Mouse (Mus musculus) heart, adult 2 months (tissue): ENCODE results near the gene Hoxb3. TPM values are rescaled to one million over a fixed set of nuclear protein-coding genes. Genes with fewer than 3 reads are reported as not detected.
A peak's percentile ranks its signal among the peaks of the same experiment; 100 is the strongest.

ENCODE experiments used
- DNase-seq, 2 experiments: peaks; one replicate each; pipeline ENCODE4 v3.0.0; 2021
- H3K27ac ChIP-seq: fragments of 200-600 bp; 2 replicates; pipeline ENCODE4 v1.8.1; 2022
- H3K27me3 ChIP-seq: fragments of 200-500 bp; 2 replicates; pipeline ENCODE4 v1.6.1; 2012; ENCODE audit warnings: mild to moderate bottlenecking, low read length, inconsistent platforms, mixed read lengths; ENCODE audit not compliant: control insufficient read depth, insufficient read depth
- H3K36me3 ChIP-seq: fragments of 200-500 bp; 2 replicates; pipeline ENCODE4 v1.6.1; 2012; ENCODE audit warnings: low read length, inconsistent platforms; ENCODE audit not compliant: control insufficient read depth, insufficient read depth
- H3K4me1 ChIP-seq: fragments of 200-500 bp; 2 replicates; pipeline ENCODE4 v1.6.1; 2011; ENCODE audit warnings: low read length; ENCODE audit not compliant: control insufficient read depth, insufficient read depth
- H3K4me3 ChIP-seq: fragments of 200-600 bp; 2 replicates; pipeline ENCODE4 v1.8.1; 2022
- H3K79me2 ChIP-seq: fragments of 200-500 bp; replicated peaks from 2 replicates; pipeline ENCODE4 v1.6.1; 2012; ENCODE audit warnings: mild to moderate bottlenecking, inconsistent platforms, low read length, moderate library complexity, mixed read lengths; ENCODE audit not compliant: control insufficient read depth, insufficient read depth
- H3K9ac ChIP-seq: fragments of 200-500 bp; 2 replicates; pipeline ENCODE4 v1.6.1; 2012; ENCODE audit warnings: low read depth, mild to moderate bottlenecking, control low read depth, inconsistent platforms, low read length, mixed read lengths
- CTCF ChIP-seq: fragments of 200-600 bp; IDR thresholded peaks from 2 replicates; pipeline ENCODE4 v1.8.1; 2022; ENCODE audit warnings: antibody characterized with exemption, mild to moderate bottlenecking, moderate library complexity
- EP300 ChIP-seq: fragments of 200-500 bp; IDR thresholded peaks from 2 replicates; pipeline ENCODE4 v1.6.1; 2011; ENCODE audit warnings: low read depth, low read length, control low read depth; ENCODE audit not compliant: insufficient read depth
- POLR2A ChIP-seq: fragments of 200-500 bp; IDR thresholded peaks from 2 replicates; pipeline ENCODE4 v1.6.1; 2011; ENCODE audit warnings: mild to moderate bottlenecking, low read depth, low read length, control low read depth; ENCODE audit not compliant: insufficient read depth
- WGBS: fragments of 180-500 bp; shearing (Covaris S2); methylation state at CpG from one replicate; pipeline ENCODE4 v1.1.7; 2018; 5-methylcytosine and 5-hydroxymethylcytosine counted together
- intact Hi-C: fragments of 180-260 bp; cut with DNase I; formaldehyde crosslinking; loops from one replicate; pipeline ENCODE4 v1.15.1; 2025
- polyA plus RNA-seq: library from polyadenylated mRNA; depleted of rRNA; stranded (reverse); fragments of >200 nt; gene quantifications from 2 replicates; pipeline ENCODE4 v1.2.3, GENCODE M21; 2012
- total RNA-seq, 2 experiments: library from RNA; stranded (reverse); gene quantifications; 2 replicates each; pipeline ENCODE4 v1.2.3; 2021

Gene Hoxb3
- total and polyA plus RNA-seq, 3 experiments = 0.23 to 0.64 (median 0.30) TPM

- intact Hi-C loops = loop anchor here (2.0 to 5.0 kb wide), 2 partner anchors 38 to 54 kb away; no protein-coding TSS in a partner anchor
- 2% methylated on average over 75 of the region's 75 CpGs for WGBS
- H3K9ac ChIP-seq = peak overlapping the region; percentile 53
- H3K4me3 ChIP-seq = peak overlapping the region; percentile 46
- H3K79me2 ChIP-seq = no peaks in the 10 kb centered on the region
- no peaks in the 10 kb centered on the region for H3K36me3 ChIP-seq
- peaks cover 9% of the 10 kb centered on the region; the same call in 1 of the 2 replicates for H3K27me3 ChIP-seq
- TF ChIP-seq POLR2A (no peak), EP300 (no peak), CTCF (no peak)
- H3K27ac ChIP-seq = peak overlapping the region; percentile 75
- H3K4me1 ChIP-seq = no peaks in the 10 kb centered on the region
- DNase-seq = peak; percentile 45 to 63
Measured at GRCm38 (mm10) chr11:96352691-96353521, 29.8 kb downstream of the Hoxb3 start.

- no peaks in the 10 kb centered on the region for H3K4me1 ChIP-seq
- peak overlapping the region; percentile 46 for H3K4me3 ChIP-seq
- peaks cover 9% of the 10 kb centered on the region; the same call in 1 of the 2 replicates for H3K27me3 ChIP-seq
- peak overlapping the region; percentile 53 for H3K9ac ChIP-seq
- WGBS = 7% methylated on average over 14 of the region's 14 CpGs
- H3K79me2 ChIP-seq = no peaks in the 10 kb centered on the region
- H3K36me3 ChIP-seq = no peaks in the 10 kb centered on the region
- TF ChIP-seq EP300 = no peak
- TF ChIP-seq CTCF = no peak
- TF ChIP-seq POLR2A = no peak
- intact Hi-C loops = loop anchor here (2.0 to 5.0 kb wide), 2 partner anchors 39 to 54 kb away; no protein-coding TSS in a partner anchor
- H3K27ac ChIP-seq = peak overlapping the region; percentile 75
- no peak for DNase-seq
Measured at GRCm38 (mm10) chr11:96353522-96353841, 30.4 kb downstream of the Hoxb3 start.

- no peaks in the 10 kb centered on the region for H3K4me1 ChIP-seq
- intact Hi-C loops = loop anchor here (2.0 to 5.0 kb wide), 2 partner anchors 39 to 53 kb away; no protein-coding TSS in a partner anchor
- H3K79me2 ChIP-seq = no peaks in the 10 kb centered on the region
- H3K9ac ChIP-seq = 0 out of 2 replicates have a peak overlapping the region, but pooled peaks have one; percentile 22
- WGBS = 28% methylated on average over 8 of the region's 8 CpGs
- peak in 1 of 2 experiments; percentile 31 for DNase-seq
- H3K36me3 ChIP-seq = no peaks in the 10 kb centered on the region
- TF ChIP-seq EP300 (no peak), POLR2A (no peak), CTCF (no peak)
- peaks cover 9% of the 10 kb centered on the region; the same call in 1 of the 2 replicates for H3K27me3 ChIP-seq
- peak overlapping the region; percentile 46; the same call in 1 of the 2 replicates for H3K4me3 ChIP-seq
- peak overlapping the region; percentile 75 for H3K27ac ChIP-seq
Measured at GRCm38 (mm10) chr11:96353939-96354338, 30.8 kb downstream of the Hoxb3 start.

GRCm38 (mm10) chr11:96354376-96354775 is 31.2 kb downstream of the Hoxb3 start:
- TF ChIP-seq POLR2A = no peak
- H3K4me1 ChIP-seq = no peaks in the 10 kb centered on the region
- H3K9ac ChIP-seq = peak overlapping the region; percentile 13; the same call in 1 of the 2 replicates
- H3K4me3 ChIP-seq = no peak overlapping the region; the same call in 1 of the 2 replicates
- peaks cover 9% of the 10 kb centered on the region; the same call in 1 of the 2 replicates for H3K27me3 ChIP-seq
- WGBS = 4% methylated on average over 25 of the region's 25 CpGs
- intact Hi-C loops = loop anchor here (5.0 kb wide), 1 partner anchor 53 kb away; no protein-coding TSS in a partner anchor
- peak overlapping the region; percentile 60 for H3K27ac ChIP-seq
- no peaks in the 10 kb centered on the region for H3K79me2 ChIP-seq
- peak in 1 of 2 experiments; percentile 58 for DNase-seq
- no peaks in the 10 kb centered on the region for H3K36me3 ChIP-seq

GRCm38 (mm10) chr11:96354801-96355311 is 31.7 kb downstream of the Hoxb3 start:
- H3K36me3 ChIP-seq = no peaks in the 10 kb centered on the region
- H3K79me2 ChIP-seq = no peaks in the 10 kb centered on the region
- no peak for TF ChIP-seq EP300
- no peak for TF ChIP-seq CTCF
- no peak for TF ChIP-seq POLR2A
- no peak overlapping the region for H3K9ac ChIP-seq
- no peak for DNase-seq
- no peak overlapping the region; the same call in 1 of the 2 replicates for H3K4me3 ChIP-seq
- WGBS = 21% methylated on average over 9 of the region's 9 CpGs
- peak overlapping the region; percentile 60 for H3K27ac ChIP-seq
- no peaks in the 10 kb centered on the region for H3K4me1 ChIP-seq
- intact Hi-C loops = loop anchor here (5.0 kb wide), 1 partner anchor 52 kb away; no protein-coding TSS in a partner anchor
- peaks cover 9% of the 10 kb centered on the region; the same call in 1 of the 2 replicates for H3K27me3 ChIP-seq

- H3K4me3 ChIP-seq = no peak overlapping the region
- H3K27ac ChIP-seq = no peak overlapping the region
- peaks cover 24% of the 10 kb centered on the region for H3K27me3 ChIP-seq
- no peaks in the 10 kb centered on the region for H3K79me2 ChIP-seq
- TF ChIP-seq EP300 (no peak), CTCF (no peak), POLR2A (no peak)
- H3K9ac ChIP-seq = no peak overlapping the region
- H3K4me1 ChIP-seq = no peaks in the 10 kb centered on the region
- H3K36me3 ChIP-seq = no peaks in the 10 kb centered on the region
- intact Hi-C loops = no loop called here
- no peak for DNase-seq
- 23% methylated on average over 5 of the region's 5 CpGs for WGBS
Measured at GRCm38 (mm10) chr11:96363807-96364206, 40.7 kb downstream of the Hoxb3 start.
